Mouse (Mus musculus) left cerebral cortex, postnatal 14 days (tissue): Measurements from ENCODE around the gene Crlf3. TPM values are rescaled to one million over a fixed set of nuclear protein-coding genes. Genes with fewer than 3 reads are reported as not detected.
"Not testable (repeated sequence)": the region's sequence is repeated elsewhere in the genome, so short reads cannot be mapped to it uniquely, and the experiment has no call there.

Experiments
- DNase-seq, 2 experiments: peaks; one replicate each; pipeline ENCODE4 v3.0.0; 2021 to 2022; ENCODE audit warnings: low spot score in 2 of 2, mixed read lengths in 1 of 2
- intact Hi-C: fragments of 180-260 bp; cut with DNase I; formaldehyde crosslinking; loops from one replicate; pipeline ENCODE4 v1.15.1; 2025
- total RNA-seq, 2 experiments: library from RNA; stranded (reverse); gene quantifications; 2 replicates each; pipeline ENCODE4 v1.2.3; 2021

Gene Crlf3
- total RNA-seq, 2 experiments from 2014 or later: 13.6 to 14.1 TPM

- intact Hi-C loops: no loop called here
- no peak for DNase-seq
Measured at GRCm38 (mm10) chr11:80071039-80071438, 9.8 kb downstream of the Crlf3 start.

- intact Hi-C loops: no loop called here
- DNase-seq: no peak
Measured at GRCm38 (mm10) chr11:80069815-80070214, 11.0 kb downstream of the Crlf3 start.

GRCm38 (mm10) chr11:80067558-80067957 lies 13.2 kb downstream of the Crlf3 start:
- intact Hi-C loops: no loop called here
- DNase-seq: no peak

GRCm38 (mm10) chr11:80066373-80066772 lies 14.4 kb downstream of the Crlf3 start:
- DNase-seq, intact Hi-C loops: not testable (repeated sequence)

GRCm38 (mm10) chr11:80062159-80062558 lies 18.6 kb downstream of the Crlf3 start:
- intact Hi-C loops: no loop called here

GRCm38 (mm10) chr11:80056141-80056540 lies 24.6 kb downstream of the Crlf3 start:
- intact Hi-C loops: no loop called here
- no peak for DNase-seq

More at GRCm38 (mm10) chr11:80062159-80062558, 18.6 kb downstream of the Crlf3 start:
- peak; percentile 31 to 65 for DNase-seq

GRCm38 (mm10) chr11:80054659-80055058 lies 26.1 kb downstream of the Crlf3 start:
- intact Hi-C loops: no loop called here
- DNase-seq: no peak

- intact Hi-C loops: no loop called here
- DNase-seq: no peak
Measured at GRCm38 (mm10) chr11:80053171-80053570, 27.6 kb downstream of the Crlf3 start.

- intact Hi-C loops: no loop called here
- DNase-seq: no peak
Measured at GRCm38 (mm10) chr11:80052456-80052855, 28.3 kb downstream of the Crlf3 start.

GRCm38 (mm10) chr11:80050088-80050487 lies 30.7 kb downstream of the Crlf3 start:
- DNase-seq: no peak
- intact Hi-C loops: no loop called here

GRCm38 (mm10) chr11:80046856-80047255 lies 33.9 kb downstream of the Crlf3 start:
- no peak for DNase-seq

GRCm38 (mm10) chr11:80043419-80043817 lies 37.4 kb downstream of the Crlf3 start:
- intact Hi-C loops: no loop called here
- DNase-seq: no peak

More at GRCm38 (mm10) chr11:80046856-80047255, 33.9 kb downstream of the Crlf3 start:
- intact Hi-C loops: no loop called here

GRCm38 (mm10) chr11:80042615-80043418 lies 38.0 kb downstream of the Crlf3 start:
- DNase-seq: peak; percentile 44 to 64
- intact Hi-C loops: no loop called here

- DNase-seq: no peak
- intact Hi-C loops: no loop called here
Measured at GRCm38 (mm10) chr11:80037495-80037894, 43.3 kb downstream of the Crlf3 start.

GRCm38 (mm10) chr11:80021306-80021705 lies 59.5 kb downstream of the Crlf3 start:
- intact Hi-C loops: loop anchor here (10.0 kb wide), 1 partner anchor 203 kb away; no protein-coding TSS in a partner anchor
- DNase-seq: no peak

GRCm38 (mm10) chr11:80019792-80020191 lies 61.0 kb downstream of the Crlf3 start:
- intact Hi-C loops: loop anchor here (10.0 kb wide), 1 partner anchor 205 kb away; no protein-coding TSS in a partner anchor
- no peak for DNase-seq

GRCm38 (mm10) chr11:80016533-80016932 lies 64.3 kb downstream of the Crlf3 start:
- DNase-seq, intact Hi-C loops: not testable (repeated sequence)
